Mouse (Mus musculus): Measurements from ENCODE around the gene Trip6.

- TF ChIP-seq EP300 (IDR thresholded peaks at IDR 0.05; ENCODE audit: low read depth) (no peak), CTCF (IDR thresholded peaks at IDR 0.05; ENCODE audit: low read depth) (no peak)
Observed at GRCm38 (mm10) chr5:137352011-137352975, 38.1 kb upstream of the Trip6 start.
